Mouse (Mus musculus) v-Abl transformed pro-B cells (cell line): Measurements from ENCODE around the gene Ankar.

Experiments
- in situ Hi-C, 2 experiments: fragments of 400-800 bp; cut with MboI; formaldehyde crosslinking; loops; one replicate each; pipeline ENCODE4 v1.15.1; 2025; ENCODE audit not compliant: unreplicated experiment in 2 of 2

Ankar gene

GRCm38 (mm10) chr1:72715065-72715464, 14.7 kb upstream of the Ankar start:
- in situ Hi-C loops: loop anchor here (5.0 to 25.0 kb wide), 5 partner anchors 142 to 1153 kb away; partner anchors contain the start of genes Mreg (in 2 of the 2) and Atic (in 1 of the 2)

GRCm38 (mm10) chr1:72714547-72714946, 14.2 kb upstream of the Ankar start:
- in situ Hi-C loops: loop anchor here (5.0 to 25.0 kb wide), 6 partner anchors 127 to 1152 kb away; partner anchors contain the start of genes Mreg (in 2 of the 2), Atic (in 1 of the 2) and Xrcc5 (in 1 of the 2)

- in situ Hi-C loops: loop anchor here (5.0 to 25.0 kb wide), 6 partner anchors 124 to 1149 kb away; partner anchors contain the start of genes Mreg (in 2 of the 2), Atic (in 1 of the 2) and Xrcc5 (in 1 of the 2)
Measured at GRCm38 (mm10) chr1:72711684-72712083, 11.3 kb upstream of the Ankar start.

GRCm38 (mm10) chr1:72710753-72711653, 10.6 kb upstream of the Ankar start, which contains the start of gene Rpl37a:
Gene Rpl37a (plus strand): TSS chr1:72711290.
- in situ Hi-C loops: loop anchor here (5.0 to 25.0 kb wide), 6 partner anchors 124 to 1149 kb away; partner anchors contain the start of genes Mreg (in 2 of the 2), Atic (in 1 of the 2) and Xrcc5 (in 1 of the 2)

- in situ Hi-C loops: loop anchor here in 1 of 2 experiments (25.0 kb wide), 2 partner anchors 495 to 1145 kb away; partner anchors contain the start of genes Atic and Mreg
Measured at GRCm38 (mm10) chr1:72707525-72707924, 7.1 kb upstream of the Ankar start.

DNA sequence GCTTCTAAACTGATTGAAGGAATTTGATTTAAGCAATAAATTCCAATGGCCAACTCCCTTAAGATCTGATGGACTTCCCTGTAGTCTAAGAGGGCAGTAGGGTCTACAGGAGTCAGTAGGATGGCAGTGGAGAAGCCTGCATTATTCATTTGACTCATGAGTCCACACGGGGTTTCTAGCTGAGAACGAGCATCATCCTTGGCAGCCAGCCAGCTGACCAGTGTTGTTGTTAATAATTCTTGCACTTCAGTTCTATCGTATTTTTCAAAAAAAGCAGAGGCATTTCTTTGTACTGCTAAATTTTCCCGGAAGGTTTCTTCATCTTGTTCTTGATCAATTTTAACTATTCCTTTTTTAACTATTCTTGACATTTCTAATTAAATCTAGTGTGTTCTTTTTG, 1.7 kb downstream of the Ankar start:
- in situ Hi-C loops: no loop called here

DNA sequence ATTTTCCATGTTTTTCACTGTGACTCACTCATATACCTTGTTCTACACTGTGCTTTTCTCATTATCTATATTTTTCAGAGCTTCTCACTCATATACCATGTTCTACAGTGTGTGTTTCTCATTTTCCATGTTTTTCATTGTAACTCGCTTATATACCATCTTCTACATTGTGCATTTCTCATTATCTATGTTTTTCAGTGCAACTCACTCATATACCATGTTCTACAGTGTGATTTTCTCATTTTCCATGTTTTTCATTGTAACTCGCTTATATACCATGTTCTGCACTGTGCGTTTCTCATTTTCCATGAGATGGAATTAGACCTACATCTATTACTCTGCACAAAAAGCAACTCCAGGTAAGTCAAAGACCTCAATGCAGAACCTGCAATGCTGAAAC, 4.1 kb downstream of the Ankar start:
- in situ Hi-C loops: no loop called here

DNA sequence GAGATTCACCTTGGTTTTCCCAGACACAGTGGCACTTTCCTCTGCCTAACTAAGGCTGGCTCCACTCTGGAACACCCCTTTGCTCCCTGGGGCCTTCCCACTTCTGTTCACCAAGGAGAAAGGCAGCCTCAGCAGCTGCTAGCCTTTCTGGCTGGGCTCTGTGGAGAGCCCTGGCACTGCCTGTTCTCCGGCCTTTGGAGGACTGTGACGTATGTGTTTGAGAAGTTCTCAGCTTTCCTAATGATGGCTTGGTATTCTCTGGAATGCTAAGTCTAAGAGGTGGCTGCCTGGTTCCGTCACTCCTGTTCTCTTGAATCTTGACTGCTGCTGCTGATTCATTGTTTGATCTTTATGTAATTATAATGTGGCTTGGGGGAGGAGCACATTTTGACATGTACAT, 27.3 kb downstream of the Ankar start:
- in situ Hi-C loops: no loop called here

- in situ Hi-C loops: no loop called here
Measured at GRCm38 (mm10) chr1:72640658-72641410, 59.5 kb downstream of the Ankar start.

- in situ Hi-C loops: no loop called here
Measured at GRCm38 (mm10) chr1:72635221-72635620, 65.2 kb downstream of the Ankar start.

GRCm38 (mm10) chr1:72612172-72612571, 88.2 kb downstream of the Ankar start:
- in situ Hi-C loops: no loop called here

DNA sequence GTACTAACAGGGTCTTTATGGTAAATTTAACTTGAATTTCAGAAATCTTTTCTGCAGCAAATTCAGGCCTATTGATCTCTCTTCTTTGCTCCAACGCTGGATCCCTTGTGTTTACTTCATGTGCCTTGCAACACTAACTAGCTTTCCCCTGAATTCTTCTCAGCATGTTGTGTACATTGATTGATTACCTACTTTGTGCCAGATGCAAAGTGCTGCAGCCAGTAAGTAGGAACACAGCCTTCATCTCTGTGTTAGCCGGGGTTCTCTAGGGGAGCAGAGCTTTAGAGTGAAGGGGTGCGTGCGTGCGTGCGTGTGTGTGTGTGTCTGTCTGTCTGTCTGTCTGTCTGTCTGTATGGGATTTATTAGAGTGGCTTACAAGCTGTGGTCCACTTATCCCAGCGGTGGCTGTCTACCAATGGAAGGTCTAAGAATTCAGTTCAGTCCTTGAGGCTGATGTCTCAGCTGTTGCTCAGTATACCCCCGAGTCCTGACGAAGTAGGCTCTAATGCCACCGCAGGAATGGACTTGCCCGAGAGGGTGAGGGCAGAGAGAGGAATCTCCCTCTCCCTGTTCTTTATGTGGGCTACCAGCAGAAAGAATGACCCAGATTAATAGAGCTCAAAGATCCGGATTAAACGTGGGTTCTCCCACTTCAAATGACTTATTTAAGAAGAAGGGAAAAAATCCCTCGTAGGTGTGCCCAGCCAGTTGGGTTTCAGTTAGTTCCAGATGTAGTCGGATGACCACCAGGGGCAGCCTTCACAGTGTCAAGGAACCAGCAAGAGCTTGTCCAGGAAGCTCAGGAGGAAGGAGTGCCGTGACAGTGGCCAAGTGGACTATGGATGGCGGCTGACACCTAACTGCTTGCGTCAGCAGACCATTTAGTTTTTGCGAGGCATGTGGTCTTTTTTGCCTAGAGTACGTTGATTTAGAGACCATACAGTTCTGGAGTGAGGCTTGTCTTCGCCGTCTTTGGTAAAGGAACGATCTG, 90.2 kb downstream of the Ankar start:
- in situ Hi-C loops: no loop called here

GRCm38 (mm10) chr1:72609129-72609528, 91.2 kb downstream of the Ankar start:
- in situ Hi-C loops: no loop called here

DNA sequence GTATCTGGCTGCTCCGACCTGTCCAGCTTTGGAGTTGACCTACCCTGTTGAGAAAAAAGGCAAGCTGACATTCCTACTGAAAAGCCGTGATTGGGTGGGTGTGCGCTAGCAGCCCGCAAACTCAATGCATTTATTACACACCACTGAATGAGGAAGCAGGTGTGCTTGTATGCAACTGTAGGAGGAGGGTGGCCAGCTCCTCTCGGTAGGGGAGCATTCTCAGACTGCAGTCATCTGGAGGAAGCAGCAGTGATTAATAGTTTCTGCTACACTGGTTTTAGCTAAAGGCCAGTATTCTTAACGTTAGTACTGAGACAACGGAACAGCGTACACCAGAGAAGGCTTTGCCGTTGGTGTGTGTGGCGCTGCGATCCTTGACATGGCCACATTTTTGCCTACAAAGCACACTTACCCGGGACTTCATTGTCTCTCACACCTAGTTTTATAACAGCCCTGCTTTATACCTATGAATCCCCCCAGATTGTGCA, 94.1 kb downstream of the Ankar start:
- in situ Hi-C loops: no loop called here

- in situ Hi-C loops: no loop called here
Measured at GRCm38 (mm10) chr1:72602803-72603202, 97.6 kb downstream of the Ankar start.

DNA sequence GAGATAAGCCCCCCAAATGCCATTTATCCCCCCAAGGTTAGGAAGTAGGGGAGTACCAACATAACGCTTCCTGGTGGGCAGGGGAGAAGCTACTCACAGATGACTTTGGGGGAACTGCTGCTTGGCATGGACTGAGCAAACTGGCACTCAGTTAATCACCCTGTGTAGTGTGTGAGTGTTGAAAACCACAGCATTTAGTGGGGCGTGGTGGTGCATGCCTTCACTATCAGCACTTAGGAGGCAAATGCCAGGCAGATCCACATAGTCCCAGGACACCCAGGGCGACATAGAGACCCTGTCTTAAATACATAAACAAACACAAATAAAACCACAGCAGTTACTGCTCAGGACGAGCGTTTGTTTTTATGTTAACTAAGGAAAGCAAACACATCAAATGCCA, 98.2 kb downstream of the Ankar start:
- in situ Hi-C loops: no loop called here

- in situ Hi-C loops: no loop called here
Measured at GRCm38 (mm10) chr1:72601233-72601632, 99.1 kb downstream of the Ankar start.

DNA sequence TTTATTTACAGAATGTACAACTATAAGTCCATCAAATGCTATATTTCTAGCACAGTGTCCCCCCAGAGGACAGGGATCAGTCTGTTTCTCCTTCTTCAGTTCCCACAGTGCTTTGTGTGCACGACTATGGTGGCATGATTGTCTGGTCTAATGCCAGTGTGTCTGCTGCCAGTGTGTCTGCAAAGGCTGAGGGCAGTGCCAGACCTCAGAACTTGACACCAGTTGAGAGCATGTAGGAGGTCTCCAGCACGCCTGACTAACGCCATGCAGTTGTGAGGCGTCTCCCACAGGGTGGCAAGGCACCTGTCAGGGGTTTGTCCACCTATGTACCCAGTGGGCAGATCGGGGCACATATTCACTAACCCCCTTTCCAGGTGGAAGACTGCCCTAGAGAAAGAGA, 99.6 kb downstream of the Ankar start:
- in situ Hi-C loops: no loop called here
